ENCODE assay signal across 21 mouse cellular contexts in the genomic region with DNA sequence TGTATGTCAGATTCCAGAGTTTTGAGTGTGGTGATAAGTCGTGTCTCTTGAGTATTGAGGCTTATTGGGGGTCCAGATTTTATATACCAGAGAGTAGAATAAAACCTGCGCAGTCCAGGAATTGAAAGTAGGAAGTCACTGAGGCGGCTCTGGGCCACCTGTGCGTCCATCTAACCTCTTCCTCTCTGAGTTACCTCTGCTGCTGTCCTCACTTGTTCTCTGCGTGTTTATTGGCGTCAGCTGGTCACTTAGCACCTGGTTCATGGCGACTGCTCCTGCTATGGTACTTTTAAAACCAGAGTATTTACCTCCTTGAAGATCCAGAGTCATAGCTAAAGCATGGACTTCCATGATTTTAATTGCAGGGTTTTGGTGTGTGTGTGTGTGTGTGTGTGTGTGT.
"Had no signal": no experiment of that assay in that cellular context is flagged by ENCODE, and none has a peak within 500 bp of the region (broad histone marks: within the 10 kb centered on the region; RNA-seq: fewer than 3 reads in every experiment).

No protein-coding gene starts in this region.

- H3K9me3 ChIP-seq: lung, embryonic 15.5 days; megakaryocyte, embryonic 14.5 days; midbrain, embryonic 13.5 days; midbrain, embryonic 15.5 days; neural tube, embryonic 12.5 days; stomach, embryonic 15.5 days had no signal

- H3K9ac ChIP-seq: liver, embryonic 14.5 days; lung, embryonic 15.5 days; midbrain, embryonic 13.5 days; midbrain, embryonic 15.5 days; neural tube, embryonic 12.5 days; stomach, embryonic 15.5 days had no signal

- ATAC-seq: lung, postnatal 0 days; midbrain, embryonic 13.5 days; midbrain, embryonic 15.5 days had no signal

- H3K27me3 ChIP-seq: lung, embryonic 15.5 days; megakaryocyte, embryonic 14.5 days; midbrain, embryonic 13.5 days; midbrain, embryonic 15.5 days; neural tube, embryonic 12.5 days; stomach, embryonic 15.5 days had no signal

- H3K4me1 ChIP-seq: midbrain, embryonic 13.5 days; midbrain, embryonic 15.5 days had no signal

- H3K27ac ChIP-seq: liver, embryonic 14.5 days; lung, embryonic 15.5 days; macrophage; midbrain, embryonic 13.5 days; midbrain, embryonic 15.5 days; neural tube, embryonic 12.5 days; stomach, embryonic 15.5 days; stomach, postnatal 0 days had no signal

- H3K36me3 ChIP-seq: lung, embryonic 15.5 days; midbrain, embryonic 13.5 days; midbrain, embryonic 15.5 days; neural tube, embryonic 12.5 days; stomach, embryonic 15.5 days had no signal

- H3K4me3 ChIP-seq: lung, embryonic 15.5 days; megakaryocyte, embryonic 14.5 days; midbrain, embryonic 13.5 days; midbrain, embryonic 15.5 days; neural tube, embryonic 12.5 days; stomach, embryonic 15.5 days had no signal

- H3K4me2 ChIP-seq: lung, embryonic 15.5 days; midbrain, embryonic 11.5 days; midbrain, embryonic 13.5 days; midbrain, embryonic 15.5 days; neural tube, embryonic 12.5 days; stomach, embryonic 15.5 days had no signal

- DNase-seq: lung, adult 18-20 months; lung, postnatal 14 days; lung, postnatal 36 days; retina, postnatal 1 day; right cerebral cortex, adult 18-20 months; right cerebral cortex, postnatal 25 days; right cerebral cortex, postnatal 4 days; thymus, adult 2 months; thymus, postnatal 25 days; thymus, postnatal 4 days had no signal
